Mouse (Mus musculus): ENCODE data around the gene Snx9. TPM values are rescaled to one million over a fixed set of nuclear protein-coding genes. Genes with fewer than 3 reads are reported as not detected.

The Snx9 gene
- polyA plus RNA-seq, 1 experiment from 2014 or later, result 37.5 TPM

DNA sequence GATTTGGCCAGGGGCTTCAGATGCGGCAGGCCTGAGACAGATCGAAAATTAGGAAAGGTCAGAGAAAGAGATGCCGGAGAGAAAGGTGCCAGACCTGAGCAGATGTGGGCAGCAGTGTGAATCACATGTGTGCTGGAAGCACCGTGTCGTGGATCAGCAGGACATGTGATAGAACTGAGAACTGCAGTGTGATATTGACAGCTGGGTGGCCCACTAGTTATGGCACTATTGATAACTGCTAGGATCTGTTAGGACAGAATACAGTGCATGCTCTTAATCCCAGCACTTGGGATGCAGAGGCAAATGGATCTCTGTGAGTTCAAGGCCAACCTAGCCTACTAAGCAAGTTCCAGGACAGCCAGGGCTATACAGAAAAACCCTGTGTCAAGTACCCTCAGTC, 10.3 kb upstream of the Snx9 start:
- Histone ChIP-seq H3K9me3 (ENCODE audit: control insufficient read depth, low read length) (no peaks in the 10 kb centered on the region), H3K27ac (replicated peaks; ENCODE audit: low read depth, low read length) (no peak overlapping the region), H3K4me1 (ENCODE audit: control insufficient read depth, insufficient read depth, low read length) (no peaks in the 10 kb centered on the region), H3K4me2 (ENCODE audit: low read depth, low read length) (no peak overlapping the region), H3K9ac (ENCODE audit: low read depth, low read length) (no peak overlapping the region), H3K4me3 (ENCODE audit: low read depth, low read length) (no peak overlapping the region), H3K27me3 (replicated peaks; ENCODE audit: control insufficient read depth, insufficient read depth, low read length) (no peaks in the 10 kb centered on the region), H3K36me3 (ENCODE audit: control insufficient read depth, insufficient read depth, low read length) (no peaks in the 10 kb centered on the region)
- DNase-seq (ENCODE audit: low spot score) (no peak), ATAC-seq (ENCODE audit: low read depth) (no peak)
- 91% methylated on average over 5 of the region's 5 CpGs for WGBS

DNA sequence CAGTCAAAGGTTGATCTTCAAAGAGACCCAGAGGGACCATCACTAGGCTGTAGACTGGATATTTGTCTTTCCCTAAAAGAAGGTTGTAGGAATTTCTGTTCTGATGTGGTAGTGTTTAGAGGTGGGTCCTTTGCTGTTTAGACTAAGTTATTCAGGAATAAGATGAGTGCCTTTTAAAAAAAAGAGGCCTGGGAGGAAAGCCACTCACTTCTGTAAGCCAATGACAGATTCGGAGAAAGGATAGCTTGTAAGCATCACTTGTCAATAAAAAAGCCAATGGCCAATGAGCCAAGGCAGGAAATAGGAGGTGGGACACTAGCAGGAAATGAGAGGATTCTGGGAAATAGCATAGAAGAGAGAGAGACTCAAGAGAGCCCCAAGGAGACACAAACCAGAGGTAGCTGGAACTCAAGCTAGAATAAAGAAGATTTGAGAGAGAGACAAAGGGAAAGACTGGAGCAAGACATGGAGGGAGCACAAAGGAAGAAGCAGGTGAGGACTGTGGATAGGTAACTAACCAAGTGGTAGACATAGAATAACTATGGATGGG, 9.8 kb upstream of the Snx9 start:
- Histone ChIP-seq H3K4me1 (ENCODE audit: control insufficient read depth, insufficient read depth, low read length) (no peaks in the 10 kb centered on the region), H3K36me3 (ENCODE audit: control insufficient read depth, insufficient read depth, low read length) (no peaks in the 10 kb centered on the region), H3K27me3 (replicated peaks; ENCODE audit: control insufficient read depth, insufficient read depth, low read length) (no peaks in the 10 kb centered on the region), H3K9ac (ENCODE audit: low read depth, low read length) (no peak overlapping the region), H3K9me3 (ENCODE audit: control insufficient read depth, low read length) (no peaks in the 10 kb centered on the region), H3K4me2 (ENCODE audit: low read depth, low read length) (no peak overlapping the region), H3K27ac (replicated peaks; ENCODE audit: low read depth, low read length) (no peak overlapping the region), H3K4me3 (ENCODE audit: low read depth, low read length) (no peak overlapping the region)
- WGBS, result 83% methylated on average over 1 of the region's 1 CpGs
- ATAC-seq (ENCODE audit: low read depth) (no peak), DNase-seq (ENCODE audit: low spot score) (no peak)

DNA sequence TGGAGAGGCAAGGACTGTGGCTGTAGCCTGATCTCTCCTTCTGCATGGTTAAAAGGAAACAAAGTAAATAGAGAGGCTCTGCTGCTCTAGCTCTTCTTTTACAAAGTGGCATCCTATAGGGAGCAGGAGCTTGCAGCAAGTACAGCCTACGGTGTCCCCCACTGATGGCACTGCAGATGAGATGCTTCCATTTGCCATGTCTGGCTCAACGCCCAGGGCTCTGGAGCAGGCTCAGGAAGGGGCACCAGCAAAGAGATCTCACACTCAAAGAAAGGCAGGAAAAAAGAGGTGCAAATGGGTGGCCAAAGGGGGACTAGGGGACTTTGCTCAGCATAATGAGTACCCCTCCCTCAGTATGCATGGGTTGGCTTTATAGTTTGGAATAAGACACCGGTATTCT, 7.0 kb upstream of the Snx9 start:
- H3K4me3 ChIP-seq (ENCODE audit: low read depth, low read length), result no peak overlapping the region
- no peaks in the 10 kb centered on the region for H3K27me3 ChIP-seq (replicated peaks; ENCODE audit: control insufficient read depth, insufficient read depth, low read length)
- DNase-seq (ENCODE audit: low spot score), result no peak
- H3K9ac ChIP-seq (ENCODE audit: low read depth, low read length), result no peak overlapping the region
- H3K4me2 ChIP-seq (ENCODE audit: low read depth, low read length), result no peak overlapping the region
- H3K4me1 ChIP-seq (ENCODE audit: control insufficient read depth, insufficient read depth, low read length), result no peaks in the 10 kb centered on the region
- no peak for ATAC-seq (ENCODE audit: low read depth)
- WGBS, result 92% methylated on average over 3 of the region's 3 CpGs
- no peaks in the 10 kb centered on the region for H3K9me3 ChIP-seq (ENCODE audit: control insufficient read depth, low read length)
- H3K36me3 ChIP-seq (ENCODE audit: control insufficient read depth, insufficient read depth, low read length), result no peaks in the 10 kb centered on the region
- H3K27ac ChIP-seq (replicated peaks; ENCODE audit: low read depth, low read length), result no peak overlapping the region

DNA sequence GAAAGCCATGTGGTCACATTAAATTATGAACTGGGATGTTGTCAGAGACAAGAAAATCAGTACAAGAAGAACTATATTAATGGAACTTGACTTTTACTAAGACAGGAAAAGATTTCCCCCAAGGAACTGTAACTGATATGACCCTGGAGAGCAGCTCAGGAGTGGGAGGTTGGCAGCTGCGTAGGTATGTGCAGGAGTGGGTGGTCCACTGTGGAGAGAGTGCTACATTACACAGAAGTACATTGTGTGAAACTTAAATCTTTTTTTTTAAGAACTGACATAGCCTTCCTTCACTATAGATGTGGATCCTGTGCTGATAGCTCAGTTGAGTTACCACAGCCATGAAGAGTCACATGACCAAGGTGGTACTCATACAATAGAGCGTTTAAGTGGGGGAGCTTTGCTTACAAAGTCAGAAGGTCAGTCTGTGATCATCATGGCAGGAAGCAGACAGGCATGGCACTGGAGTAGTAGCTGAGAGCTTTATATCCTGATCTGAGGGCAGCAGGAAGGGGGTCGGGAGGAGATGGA, 6.3 kb upstream of the Snx9 start:
- no peaks in the 10 kb centered on the region for H3K4me1 ChIP-seq (ENCODE audit: control insufficient read depth, insufficient read depth, low read length)
- no peak overlapping the region for H3K4me3 ChIP-seq (ENCODE audit: low read depth, low read length)
- H3K27me3 ChIP-seq (replicated peaks; ENCODE audit: control insufficient read depth, insufficient read depth, low read length), result no peaks in the 10 kb centered on the region
- no peaks in the 10 kb centered on the region for H3K9me3 ChIP-seq (ENCODE audit: control insufficient read depth, low read length)
- WGBS, result 60% methylated on average over 3 of the region's 3 CpGs
- H3K27ac ChIP-seq (replicated peaks; ENCODE audit: low read depth, low read length), result no peak overlapping the region
- no peak overlapping the region for H3K9ac ChIP-seq (ENCODE audit: low read depth, low read length)
- H3K4me2 ChIP-seq (ENCODE audit: low read depth, low read length), result no peak overlapping the region
- no peak for ATAC-seq (ENCODE audit: low read depth)
- no peak for DNase-seq (ENCODE audit: low spot score)
- no peaks in the 10 kb centered on the region for H3K36me3 ChIP-seq (ENCODE audit: control insufficient read depth, insufficient read depth, low read length)

DNA sequence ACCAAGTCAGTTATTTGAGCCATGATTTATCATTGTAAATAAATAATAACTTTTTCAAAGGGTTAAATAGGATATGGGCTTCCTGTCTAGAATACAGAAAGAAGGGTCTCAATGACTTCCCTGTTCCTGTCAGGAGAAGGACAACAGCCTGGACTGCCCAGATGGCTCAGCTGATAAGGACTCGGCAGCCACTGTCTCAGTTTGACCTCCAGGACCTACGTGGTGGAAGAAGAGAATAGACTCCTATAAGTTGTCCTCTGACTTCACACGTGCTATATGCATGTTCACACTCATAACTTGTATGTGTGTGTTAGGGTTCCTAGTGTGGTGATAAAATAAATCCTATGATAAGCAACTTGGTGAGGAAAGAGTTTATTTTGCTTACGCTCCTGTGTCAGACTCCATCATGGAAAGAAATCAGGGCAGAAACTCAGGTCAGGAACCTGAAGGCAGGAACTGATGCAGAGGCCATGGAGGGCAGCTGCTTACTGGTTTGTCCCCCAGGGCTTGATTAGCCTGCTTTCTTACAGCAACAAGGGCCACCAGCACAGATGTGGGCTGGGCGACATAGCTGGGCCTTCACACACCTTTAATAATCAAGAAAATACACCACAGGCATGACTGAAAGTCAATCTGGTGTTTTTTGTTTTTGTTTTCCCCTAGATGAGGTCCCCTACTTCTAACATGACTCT, 1.4 kb upstream of the Snx9 start:
- WGBS, result 76% methylated on average over 5 of the region's 5 CpGs
- no peak overlapping the region for H3K27ac ChIP-seq (replicated peaks; ENCODE audit: low read depth, low read length)
- no peaks in the 10 kb centered on the region for H3K9me3 ChIP-seq (ENCODE audit: control insufficient read depth, low read length)
- DNase-seq (ENCODE audit: low spot score) (no peak), ATAC-seq (ENCODE audit: low read depth) (no peak)
- H3K36me3 ChIP-seq (ENCODE audit: control insufficient read depth, insufficient read depth, low read length), result no peaks in the 10 kb centered on the region
- H3K4me1 ChIP-seq (ENCODE audit: control insufficient read depth, insufficient read depth, low read length), result peaks cover 14% of the 10 kb centered on the region
- peak overlapping the region; percentile 77 for H3K4me2 ChIP-seq (ENCODE audit: low read depth, low read length)
- 0 out of 2 replicates have a peak overlapping the region, but pooled peaks have one; percentile 98 for H3K9ac ChIP-seq (ENCODE audit: low read depth, low read length)
- no peaks in the 10 kb centered on the region for H3K27me3 ChIP-seq (replicated peaks; ENCODE audit: control insufficient read depth, insufficient read depth, low read length)
- H3K4me3 ChIP-seq (ENCODE audit: low read depth, low read length), result peak overlapping the region; percentile 86; the same call in 1 of the 2 replicates

DNA sequence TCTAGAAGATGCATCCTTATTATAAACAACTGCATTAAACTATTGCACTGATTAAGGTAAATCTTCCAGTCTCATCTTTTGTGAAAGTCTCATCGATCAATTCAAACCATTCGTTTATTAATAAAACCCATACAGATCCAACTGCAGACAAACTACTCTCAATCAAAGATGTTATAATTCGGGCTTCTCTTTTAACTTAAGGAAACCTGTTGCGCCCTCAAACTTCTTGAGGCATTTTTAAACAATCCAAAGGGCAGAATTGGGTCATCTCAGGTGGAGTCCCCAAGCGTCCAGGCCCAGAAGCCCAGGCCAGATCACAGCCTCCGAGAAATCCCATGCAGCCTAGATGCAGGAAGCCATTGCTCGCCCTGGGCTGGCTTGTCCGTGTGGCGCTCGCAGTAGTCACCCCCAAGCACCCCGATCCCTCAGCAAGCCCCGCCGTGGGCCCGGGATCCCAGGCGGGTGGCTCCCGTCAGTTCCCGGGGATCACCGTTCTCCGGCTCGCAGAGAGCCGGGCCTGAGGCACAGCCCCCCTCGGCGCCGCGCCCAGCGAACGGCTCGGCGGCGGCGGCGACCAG, 490 bp upstream of the Snx9 start:
- Histone ChIP-seq H3K9me3 (ENCODE audit: control insufficient read depth, low read length) (no peaks in the 10 kb centered on the region), H3K4me3 (ENCODE audit: low read depth, low read length) (peak overlapping the region; percentile 86), H3K4me2 (ENCODE audit: low read depth, low read length) (peak overlapping the region; percentile 77), H3K27ac (replicated peaks; ENCODE audit: low read depth, low read length) (peak overlapping the region; percentile 98), H3K36me3 (ENCODE audit: control insufficient read depth, insufficient read depth, low read length) (no peaks in the 10 kb centered on the region), H3K4me1 (ENCODE audit: control insufficient read depth, insufficient read depth, low read length) (peaks cover 14% of the 10 kb centered on the region), H3K9ac (ENCODE audit: low read depth, low read length) (peak overlapping the region; percentile 98), H3K27me3 (replicated peaks; ENCODE audit: control insufficient read depth, insufficient read depth, low read length) (no peaks in the 10 kb centered on the region)
- 9% methylated on average over 18 of the region's 32 CpGs for WGBS
- peak; percentile 48 for ATAC-seq (ENCODE audit: low read depth)
- DNase-seq (ENCODE audit: low spot score), result peak; percentile 34

DNA sequence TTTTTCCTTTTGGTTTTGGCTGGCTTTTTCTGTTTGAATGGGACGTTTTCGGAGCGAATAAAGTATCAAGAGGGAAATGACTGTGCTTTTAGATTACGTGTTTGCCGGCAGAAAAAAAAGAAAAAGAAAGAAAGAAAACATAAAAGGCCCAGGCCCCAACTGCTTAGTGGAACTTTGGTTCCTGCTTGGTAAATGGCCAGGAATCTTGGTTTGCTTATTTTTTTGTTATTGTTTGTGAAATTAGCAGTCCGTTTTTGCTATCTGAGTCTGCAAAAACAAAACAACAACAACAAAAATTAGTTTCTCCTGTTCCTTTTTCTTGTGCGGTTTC, 779 bp downstream of the Snx9 start:
- ATAC-seq (ENCODE audit: low read depth), result no peak
- peaks cover 18% of the 10 kb centered on the region for H3K4me1 ChIP-seq (ENCODE audit: control insufficient read depth, insufficient read depth, low read length)
- no peaks in the 10 kb centered on the region for H3K27me3 ChIP-seq (replicated peaks; ENCODE audit: control insufficient read depth, insufficient read depth, low read length)
- H3K27ac ChIP-seq (replicated peaks; ENCODE audit: low read depth, low read length), result peak overlapping the region; percentile 98
- H3K36me3 ChIP-seq (ENCODE audit: control insufficient read depth, insufficient read depth, low read length), result no peaks in the 10 kb centered on the region
- WGBS, result 1% methylated on average over 7 of the region's 7 CpGs
- peak overlapping the region; percentile 98 for H3K9ac ChIP-seq (ENCODE audit: low read depth, low read length)
- DNase-seq (ENCODE audit: low spot score), result no peak
- H3K4me2 ChIP-seq (ENCODE audit: low read depth, low read length), result peak overlapping the region; percentile 77
- H3K9me3 ChIP-seq (ENCODE audit: control insufficient read depth, low read length), result no peaks in the 10 kb centered on the region
- peak overlapping the region; percentile 86 for H3K4me3 ChIP-seq (ENCODE audit: low read depth, low read length)

DNA sequence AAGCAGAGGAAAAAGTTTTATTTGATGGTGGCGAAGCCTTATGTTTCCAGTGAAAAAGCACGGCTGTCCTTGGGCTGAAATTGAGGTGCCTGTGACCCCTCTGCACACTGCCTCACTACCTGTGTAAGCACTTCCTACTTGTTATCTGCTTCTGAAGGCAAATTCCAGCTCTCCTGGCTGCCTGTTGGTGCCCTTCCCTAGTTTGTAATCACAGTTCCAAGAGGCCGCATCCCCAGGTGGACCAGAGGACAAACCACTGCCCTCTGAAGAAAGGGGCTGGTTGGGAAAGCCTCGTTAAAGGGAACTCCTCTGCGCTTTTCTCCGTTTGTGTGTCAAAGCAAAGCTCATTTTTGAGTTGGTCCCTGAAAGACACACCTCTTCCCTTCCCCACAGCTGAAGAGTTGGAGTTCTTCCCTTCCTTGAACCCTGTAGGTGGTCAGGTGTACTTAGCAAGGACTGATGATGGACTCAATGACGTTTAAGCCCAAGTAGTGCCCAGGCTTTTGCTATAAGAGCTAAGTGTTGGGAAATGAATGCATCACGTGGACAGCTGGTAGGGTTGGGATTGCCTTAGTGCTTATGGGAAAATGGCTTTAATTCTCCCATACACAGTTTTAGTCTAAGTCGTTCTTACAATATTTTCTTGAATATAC, 2.0 kb downstream of the Snx9 start:
- peak overlapping the region; percentile 40; the same call in 1 of the 2 replicates for H3K9ac ChIP-seq (ENCODE audit: low read depth, low read length)
- DNase-seq (ENCODE audit: low spot score), result no peak
- no peak overlapping the region for H3K27ac ChIP-seq (replicated peaks; ENCODE audit: low read depth, low read length)
- no peaks in the 10 kb centered on the region for H3K36me3 ChIP-seq (ENCODE audit: control insufficient read depth, insufficient read depth, low read length)
- peaks cover 18% of the 10 kb centered on the region for H3K4me1 ChIP-seq (ENCODE audit: control insufficient read depth, insufficient read depth, low read length)
- no peak overlapping the region; the same call in 1 of the 2 replicates for H3K4me3 ChIP-seq (ENCODE audit: low read depth, low read length)
- ATAC-seq (ENCODE audit: low read depth), result no peak
- no peaks in the 10 kb centered on the region for H3K9me3 ChIP-seq (ENCODE audit: control insufficient read depth, low read length)
- peak overlapping the region; percentile 77 for H3K4me2 ChIP-seq (ENCODE audit: low read depth, low read length)
- no peaks in the 10 kb centered on the region for H3K27me3 ChIP-seq (replicated peaks; ENCODE audit: control insufficient read depth, insufficient read depth, low read length)
- WGBS, result 74% methylated on average over 9 of the region's 9 CpGs
